Mouse (Mus musculus) hindlimb bud, embryonic 11.5 days (tissue): ENCODE measurements at regions not wholly inside any gene's neighbourhood (a gene's known extent, or its start where the extent isn't known, plus 50 kb on each side); places are given as distances from the start of the nearest gene placed in this dataset.

Experiments used
- DNase-seq: peaks from one replicate; pipeline ENCODE4 v3.0.0-alpha.2; 2012; ENCODE audit warnings: low read depth, low spot score; ENCODE audit errors: extremely low spot score

DNA sequence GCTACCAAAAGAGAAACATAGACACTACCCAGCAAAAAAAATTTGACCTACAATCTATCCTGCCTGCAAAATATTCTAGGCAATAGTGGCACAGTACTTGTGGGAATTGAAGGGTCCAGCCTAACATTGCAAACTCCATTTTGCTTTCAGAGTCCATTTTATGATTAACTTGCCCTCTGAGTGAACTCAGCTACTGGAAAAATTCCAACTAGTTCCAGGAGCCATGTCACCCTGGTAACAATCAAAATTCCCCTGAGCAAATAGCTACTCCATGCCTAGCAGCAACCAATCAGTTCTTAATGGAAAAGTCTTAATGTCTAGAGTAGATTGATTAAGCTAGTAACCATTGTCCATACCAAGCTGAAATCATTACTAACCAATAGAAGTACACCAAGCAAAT, 104.3 kb upstream of the Ankrd50 start:
- no peak for DNase-seq

DNA sequence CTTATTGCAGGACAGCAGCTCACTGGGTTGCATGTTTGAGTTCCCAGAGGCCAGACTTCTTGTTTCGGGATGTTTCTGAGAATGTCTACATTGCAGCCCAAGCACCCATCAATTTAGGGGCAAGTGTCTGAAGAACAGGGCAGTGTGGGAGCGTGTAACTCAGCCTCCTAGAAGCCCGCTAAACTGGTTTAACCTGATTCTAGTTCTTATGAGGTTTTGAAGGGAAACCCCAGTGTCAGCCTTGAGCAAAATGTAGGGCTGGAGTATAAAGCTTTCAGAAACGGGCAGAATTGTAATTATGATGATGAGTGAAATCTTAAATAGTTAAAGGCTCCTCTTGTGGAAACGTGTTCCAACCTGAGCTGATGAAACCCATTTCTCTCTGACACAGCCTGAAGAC, 100.9 kb upstream of the Ankrd50 start:
- DNase-seq = no peak

DNA sequence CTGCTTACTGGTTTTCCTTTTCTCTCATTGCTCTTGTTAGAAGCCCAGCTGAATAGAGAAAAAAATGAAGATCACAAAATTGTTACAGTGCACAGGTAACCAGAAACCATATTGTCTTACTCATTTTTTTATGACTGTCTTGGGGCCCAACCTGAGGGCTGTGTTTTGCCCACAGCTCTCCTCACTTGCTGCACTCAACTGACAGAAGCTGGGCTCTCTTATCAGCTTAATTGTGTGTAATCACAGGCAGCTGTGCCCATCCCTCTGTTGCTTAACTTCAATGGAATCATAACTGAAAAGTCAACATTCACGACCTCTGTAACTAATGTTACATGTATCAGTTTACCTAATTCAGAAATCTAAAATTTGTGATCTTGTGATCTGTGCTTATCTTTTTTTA, 95.1 kb upstream of the Ankrd50 start:
- DNase-seq = no peak

DNA sequence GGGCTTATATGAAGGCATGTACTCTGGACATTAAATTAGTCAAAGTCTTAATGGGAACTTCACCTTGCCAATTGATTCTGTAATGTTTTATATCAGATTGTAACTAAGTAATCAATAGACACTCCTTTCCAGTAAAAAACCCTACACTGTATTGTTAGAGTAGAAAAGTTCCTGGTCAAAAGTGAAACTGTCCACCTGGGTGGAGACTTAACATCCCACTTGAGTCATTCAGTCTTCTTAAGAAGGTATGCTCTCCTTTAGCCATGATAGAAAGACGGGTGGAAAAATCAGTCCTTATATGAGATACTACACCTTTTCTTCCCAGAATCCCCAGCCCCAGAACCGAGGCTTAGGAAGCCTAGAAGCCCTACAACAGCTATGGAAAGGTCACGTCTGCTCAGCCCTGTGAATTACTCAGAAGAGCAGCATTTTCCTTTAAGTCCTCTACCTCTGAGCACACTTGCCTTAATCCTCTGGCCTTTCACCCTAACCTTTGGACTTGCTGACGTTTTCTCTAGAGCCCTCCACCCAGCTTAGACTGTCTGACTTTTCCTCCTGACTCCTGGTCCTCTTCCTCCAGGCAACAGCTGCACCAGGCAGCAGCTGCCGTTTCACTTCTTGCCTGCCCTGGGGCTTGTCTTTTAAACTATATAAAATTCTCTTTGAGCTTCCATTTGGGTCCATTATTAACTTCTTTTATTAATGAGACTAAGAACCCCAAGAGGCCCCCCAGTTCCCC, 93.4 kb upstream of the Ankrd50 start:
- no peak for DNase-seq

DNA sequence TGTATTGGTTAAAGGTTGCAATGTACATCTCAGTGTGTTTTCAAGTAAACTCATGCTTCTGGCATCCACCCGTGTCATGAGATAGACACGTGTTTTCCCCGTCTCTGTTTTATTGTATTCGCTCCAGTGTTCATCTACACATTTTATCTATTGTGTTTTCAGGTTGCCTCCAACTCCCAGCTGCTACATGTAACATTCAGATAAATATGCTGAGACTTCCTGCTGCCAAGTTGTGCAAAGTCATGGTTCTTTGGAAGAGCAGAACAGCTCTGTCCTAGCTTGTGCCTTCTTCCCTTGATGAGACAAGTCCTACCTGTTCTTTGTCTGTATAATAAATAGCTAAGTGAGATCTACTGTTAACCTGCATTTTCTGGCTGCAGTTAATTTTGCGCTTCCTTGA, 89.0 kb upstream of the Ankrd50 start:
- no peak for DNase-seq

DNA sequence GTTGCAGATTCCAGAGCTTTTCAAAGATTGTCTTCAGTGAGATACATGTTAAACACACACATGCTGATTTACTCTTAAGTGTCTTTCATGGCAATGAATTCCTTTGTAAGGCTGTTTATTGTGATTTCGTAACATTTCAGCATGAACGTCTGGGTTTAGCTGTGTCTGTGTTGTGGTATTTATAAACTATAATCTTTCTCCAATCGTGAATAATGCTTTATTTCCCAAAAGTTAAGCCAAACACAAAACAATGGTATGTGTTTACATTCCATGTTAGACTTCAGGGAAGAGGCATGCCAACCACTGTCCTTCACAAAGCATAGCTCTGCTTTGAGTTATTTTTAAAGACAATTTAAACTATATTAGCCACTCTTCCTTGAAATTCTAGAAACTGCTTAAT, 87.5 kb upstream of the Ankrd50 start:
- no peak for DNase-seq

GRCm38 (mm10) chr3:38571224-38571623, 86.6 kb upstream of the Ankrd50 start:
- DNase-seq = no peak

- DNase-seq = no peak
These were observed 84.4 kb upstream of the Ankrd50 start for GRCm38 (mm10) chr3:38569001-38569400.

GRCm38 (mm10) chr3:38568596-38568975, 83.9 kb upstream of the Ankrd50 start:
- no peak for DNase-seq

GRCm38 (mm10) chr3:38567946-38568595, 83.4 kb upstream of the Ankrd50 start:
- DNase-seq = no peak

DNA sequence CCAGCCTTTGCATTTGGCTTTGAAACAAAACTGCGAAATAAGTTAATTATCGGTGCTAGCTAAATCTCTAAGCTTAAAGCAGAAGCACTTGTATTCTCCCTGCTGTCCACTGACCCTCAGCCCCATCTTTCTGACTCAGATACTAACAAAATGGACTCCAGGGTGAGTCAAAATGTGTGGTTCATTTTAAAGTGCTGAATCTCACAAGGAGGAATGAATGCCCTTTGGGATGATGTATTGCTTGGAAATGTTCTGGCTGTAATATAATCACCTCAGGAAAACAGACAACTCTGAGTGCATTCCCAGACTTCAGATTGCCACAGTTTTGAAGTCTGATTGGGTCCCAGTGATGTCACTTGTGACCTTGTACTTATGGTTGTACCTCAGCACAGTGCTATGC, 81.9 kb upstream of the Ankrd50 start:
- no peak for DNase-seq

- no peak for DNase-seq
These were observed 80.2 kb upstream of the Ankrd50 start for GRCm38 (mm10) chr3:38564844-38565243.

GRCm38 (mm10) chr3:38564364-38564763, 79.7 kb upstream of the Ankrd50 start:
- no peak for DNase-seq

GRCm38 (mm10) chr3:38561186-38561585, 76.5 kb upstream of the Ankrd50 start:
- DNase-seq = no peak

GRCm38 (mm10) chr3:38555939-38556338, 71.3 kb upstream of the Ankrd50 start:
- DNase-seq = no peak

GRCm38 (mm10) chr3:38553470-38554043, 68.9 kb upstream of the Ankrd50 start:
- no peak for DNase-seq

GRCm38 (mm10) chr3:38547032-38547431, 62.4 kb upstream of the Ankrd50 start:
- DNase-seq = no peak

DNA sequence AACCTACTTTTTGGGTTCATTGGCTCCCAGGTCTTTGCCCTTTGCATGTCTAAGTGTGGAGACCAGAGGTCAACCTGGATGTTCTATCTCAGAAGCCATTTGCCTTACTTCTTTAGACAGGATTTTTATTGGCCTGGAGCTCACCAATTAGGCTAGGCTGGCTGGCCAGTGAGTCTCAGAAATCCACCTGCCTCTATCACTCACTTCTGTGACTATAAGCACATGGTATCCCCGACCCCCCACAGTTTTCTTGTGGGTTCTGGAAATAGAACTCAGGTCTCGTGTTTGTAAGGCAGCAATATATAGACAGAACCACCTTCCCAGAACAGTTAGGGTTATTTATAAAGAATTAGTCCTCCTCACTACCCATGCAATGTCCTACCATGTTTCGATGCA, 60.9 kb upstream of the Ankrd50 start:
- DNase-seq = no peak

DNA sequence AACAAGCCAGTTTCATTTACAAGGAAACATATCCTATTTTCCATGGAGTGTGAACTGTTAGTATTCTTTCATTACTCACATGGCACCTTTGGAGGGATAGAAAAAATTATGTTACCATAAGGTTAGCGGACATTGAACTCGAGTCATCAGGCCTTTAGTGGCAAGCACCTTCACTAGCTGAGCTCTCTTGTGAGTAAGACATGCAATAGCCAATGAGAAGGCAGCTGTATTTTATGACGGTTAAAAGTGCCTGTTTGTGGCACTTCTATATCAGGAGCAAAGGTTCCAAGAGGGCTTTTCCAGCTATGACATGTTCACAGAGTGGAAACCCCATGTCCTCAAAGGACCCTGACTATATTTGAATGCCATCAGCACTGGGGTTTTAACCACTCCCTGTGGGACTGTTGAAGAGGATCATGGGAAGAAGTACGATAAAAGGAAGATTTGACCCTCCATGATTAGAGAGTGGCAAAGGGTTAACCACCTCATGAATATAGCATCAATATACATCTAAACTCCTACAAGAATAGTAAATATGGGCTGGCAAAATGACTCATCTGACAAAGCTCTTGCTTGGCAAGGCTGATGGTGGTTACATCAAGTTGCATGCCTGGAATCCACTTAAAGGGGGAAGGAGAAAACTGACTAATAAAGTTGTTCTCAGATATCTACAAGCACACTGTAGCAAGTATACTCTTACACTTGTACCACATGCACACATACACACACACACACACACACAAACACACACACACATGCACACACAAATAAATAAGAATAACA, 60.3 kb upstream of the Ankrd50 start:
- no peak for DNase-seq

- DNase-seq = no peak
These were observed 59.2 kb upstream of the Ankrd50 start for GRCm38 (mm10) chr3:38543816-38544215.

DNA sequence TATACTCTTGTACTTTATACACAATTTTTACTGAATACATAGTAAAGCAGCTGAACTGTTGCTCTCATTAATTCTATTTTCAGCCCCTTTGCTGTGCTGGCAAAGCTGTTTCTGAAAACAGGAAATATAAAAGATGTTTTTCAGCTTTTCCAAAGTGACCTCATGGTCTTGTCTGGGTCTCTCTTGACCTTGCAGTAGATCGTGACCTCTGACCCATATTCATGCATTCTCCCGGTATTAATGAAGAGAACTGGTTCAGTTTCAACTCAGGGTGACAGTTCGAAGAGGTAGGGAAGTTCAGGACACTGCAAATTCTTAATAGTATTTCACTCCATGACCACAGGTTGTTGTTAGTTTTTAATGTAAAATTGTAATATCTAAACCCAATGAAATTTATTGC, 56.7 kb upstream of the Ankrd50 start:
- DNase-seq = no peak

DNA sequence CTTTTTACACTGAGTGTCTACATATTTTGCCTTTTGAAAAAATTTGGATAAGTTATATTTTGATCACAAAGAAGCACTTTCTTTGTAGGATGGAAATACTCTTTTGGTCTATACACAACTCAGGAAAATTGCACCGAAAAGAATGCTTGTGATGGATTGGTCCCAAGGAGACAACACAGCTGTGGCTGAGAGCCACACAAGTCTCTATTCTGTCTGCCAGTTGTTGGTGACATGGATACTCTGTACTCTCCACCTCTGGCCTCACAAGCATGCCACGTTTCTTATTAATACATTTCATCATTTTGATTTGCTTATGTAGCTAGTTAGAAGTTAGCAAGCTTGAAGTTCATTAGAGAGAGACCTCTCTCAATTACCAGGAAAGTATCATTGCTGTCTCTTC, 53.7 kb upstream of the Ankrd50 start:
- DNase-seq = no peak
